Mouse (Mus musculus) forebrain, embryonic 10.5 days (tissue): ENCODE measurements around the gene Hs3st3b1. TPM values are rescaled to one million over a fixed set of nuclear protein-coding genes. Genes with fewer than 3 reads are reported as not detected.

Source experiments
- DNase-seq: peaks from one replicate; pipeline ENCODE4 v3.0.0-alpha.2; 2017; ENCODE audit warnings: low spot score; ENCODE audit errors: extremely low spot score
- H3K27ac ChIP-seq: fragments of 300-500 bp; sonication (generic); 2 replicates; pipeline ENCODE4 v1.5.1; 2016; ENCODE audit warnings: mild to moderate bottlenecking
- H3K27me3 ChIP-seq: fragments of 300-500 bp; sonication (generic); 2 replicates; pipeline ENCODE4 v1.6.1; 2016; ENCODE audit warnings: mild to moderate bottlenecking; ENCODE audit not compliant: poor library complexity, severe bottlenecking
- H3K36me3 ChIP-seq: fragments of 300-500 bp; sonication (generic); replicated peaks from 2 replicates; pipeline ENCODE4 v1.6.1; 2016; ENCODE audit warnings: mild to moderate bottlenecking, moderate library complexity
- H3K4me1 ChIP-seq: fragments of 300-500 bp; sonication (generic); 2 replicates; pipeline ENCODE4 v1.6.1; 2016
- H3K4me3 ChIP-seq: fragments of 300-500 bp; sonication (generic); 2 replicates; pipeline ENCODE4 v1.5.1; 2016; ENCODE audit warnings: mild to moderate bottlenecking, moderate library complexity
- H3K9me3 ChIP-seq: fragments of 300-500 bp; sonication (generic); 2 replicates; pipeline ENCODE4 v1.6.1; 2016; ENCODE audit warnings: mild to moderate bottlenecking, moderate library complexity
- WGBS: fragments of 180-500 bp; shearing (Covaris S2); methylation state at CpG from one replicate; pipeline ENCODE4 v1.1.7; 2016; 5-methylcytosine and 5-hydroxymethylcytosine counted together
- polyA plus RNA-seq: library from polyadenylated mRNA; unstranded; fragments of >200 nt; fragmentation: Nextera tagmentation; extraction: Ambion mirVana; gene quantifications from 2 replicates; pipeline ENCODE4 v1.2.1, GENCODE M21; 2016

The Hs3st3b1 gene
- polyA plus RNA-seq, 1 experiment from 2014 or later = 4.8 TPM

GRCm38 (mm10) chr11:63920531-63920930 lies 1.6 kb downstream of the Hs3st3b1 start:
- peaks cover 100% of the 10 kb centered on the region for H3K27me3 ChIP-seq
- WGBS = 0% methylated on average over 33 of the region's 33 CpGs
- no peaks in the 10 kb centered on the region for H3K9me3 ChIP-seq
- peak overlapping the region; percentile 69 for H3K4me3 ChIP-seq
- peaks cover 88% of the 10 kb centered on the region for H3K4me1 ChIP-seq
- H3K27ac ChIP-seq = peak overlapping the region; percentile 81
- peak; percentile 85 for DNase-seq
- no peaks in the 10 kb centered on the region for H3K36me3 ChIP-seq

DNA sequence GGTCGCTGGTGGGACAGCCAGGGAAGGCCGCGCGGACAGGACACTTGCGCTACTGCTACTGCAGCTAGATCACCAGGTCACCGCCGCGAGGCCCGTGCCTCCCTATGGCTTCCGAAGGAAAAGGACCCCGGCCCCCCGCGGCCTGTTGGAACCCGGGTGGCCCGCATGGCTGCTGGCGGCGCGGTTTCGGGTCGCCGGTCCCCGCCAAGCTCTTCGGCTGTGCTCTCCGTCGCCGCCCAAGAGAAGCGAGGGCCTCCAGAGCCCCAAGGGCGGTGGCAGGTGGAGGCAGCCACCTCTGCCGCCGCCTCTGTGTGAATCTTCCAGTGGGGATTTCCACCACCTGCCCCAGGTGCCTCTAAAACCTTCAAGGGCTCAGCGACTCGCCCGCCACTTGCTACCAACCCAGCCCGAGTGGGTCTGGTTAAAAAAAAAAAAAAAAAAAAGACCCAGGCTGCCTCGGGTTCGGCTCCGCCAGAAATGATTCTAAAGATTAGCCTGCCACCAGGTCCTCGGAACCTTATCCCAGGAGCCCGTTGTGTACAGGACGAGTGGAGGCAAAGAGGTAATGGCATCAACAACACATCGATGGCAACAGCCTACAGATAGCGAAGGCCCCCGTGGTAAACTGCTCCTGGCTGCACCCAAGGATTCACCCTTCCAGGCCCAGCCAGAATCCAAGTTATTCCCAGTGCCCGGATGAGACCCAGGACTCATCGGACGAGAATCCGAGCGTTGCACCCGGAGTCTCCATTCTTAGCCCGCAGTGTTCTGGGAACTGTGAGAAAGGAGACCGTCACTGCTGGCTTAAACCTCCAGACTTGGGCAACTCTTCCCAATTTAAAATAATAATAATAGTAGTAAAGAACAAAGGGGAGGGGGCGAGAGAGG lies 2.6 kb downstream of the Hs3st3b1 start:
- under 1% methylated on average over 52 of the region's 52 CpGs for WGBS
- peaks cover 100% of the 10 kb centered on the region for H3K27me3 ChIP-seq
- peaks cover 82% of the 10 kb centered on the region for H3K4me1 ChIP-seq
- H3K9me3 ChIP-seq = no peaks in the 10 kb centered on the region
- H3K4me3 ChIP-seq = peak overlapping the region; percentile 69
- peak; percentile 47 for DNase-seq
- H3K36me3 ChIP-seq = no peaks in the 10 kb centered on the region
- H3K27ac ChIP-seq = peak overlapping the region; percentile 81

GRCm38 (mm10) chr11:63918321-63919105 lies 3.6 kb downstream of the Hs3st3b1 start:
- DNase-seq = peak; percentile 43
- H3K27ac ChIP-seq = peak overlapping the region; percentile 81; the same call in 1 of the 2 replicates
- WGBS = 4% methylated on average over 17 of the region's 17 CpGs
- H3K4me1 ChIP-seq = peaks cover 81% of the 10 kb centered on the region
- no peaks in the 10 kb centered on the region for H3K9me3 ChIP-seq
- no peaks in the 10 kb centered on the region for H3K36me3 ChIP-seq
- peak overlapping the region; percentile 69 for H3K4me3 ChIP-seq
- H3K27me3 ChIP-seq = peaks cover 99% of the 10 kb centered on the region

GRCm38 (mm10) chr11:63917561-63917960 lies 4.5 kb downstream of the Hs3st3b1 start:
- H3K4me1 ChIP-seq = peaks cover 72% of the 10 kb centered on the region
- H3K27ac ChIP-seq = no peak overlapping the region
- DNase-seq = no peak
- H3K4me3 ChIP-seq = no peak overlapping the region
- 28% methylated on average over 6 of the region's 6 CpGs for WGBS
- no peaks in the 10 kb centered on the region for H3K9me3 ChIP-seq
- no peaks in the 10 kb centered on the region for H3K36me3 ChIP-seq
- H3K27me3 ChIP-seq = peaks cover 99% of the 10 kb centered on the region

DNA sequence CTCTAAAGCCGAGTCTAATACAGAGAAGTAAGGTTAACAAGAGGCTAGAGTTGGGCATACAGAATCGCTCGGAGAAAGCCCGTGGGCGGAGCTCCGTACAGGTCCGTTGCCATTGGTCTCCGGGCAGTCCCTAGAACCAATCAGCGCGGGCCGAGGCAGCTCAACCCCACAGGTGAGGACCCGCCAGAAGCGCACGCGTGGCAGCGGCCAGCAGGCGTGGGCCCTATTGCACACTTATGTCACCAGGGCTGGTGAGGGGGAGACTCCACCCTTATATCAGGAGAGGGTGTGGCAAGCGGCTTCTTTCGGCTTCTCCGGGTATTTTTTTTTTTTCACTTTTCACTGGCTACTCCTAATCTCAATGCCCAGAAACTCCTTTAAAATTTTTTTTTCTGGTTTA lies 7.7 kb downstream of the Hs3st3b1 start:
- H3K27me3 ChIP-seq = peaks cover 99% of the 10 kb centered on the region
- peak; percentile 72 for DNase-seq
- H3K36me3 ChIP-seq = no peaks in the 10 kb centered on the region
- no peak overlapping the region for H3K27ac ChIP-seq
- WGBS = 3% methylated on average over 20 of the region's 20 CpGs
- H3K4me1 ChIP-seq = peaks cover 58% of the 10 kb centered on the region
- H3K4me3 ChIP-seq = peak overlapping the region; percentile 48
- H3K9me3 ChIP-seq = no peaks in the 10 kb centered on the region

DNA sequence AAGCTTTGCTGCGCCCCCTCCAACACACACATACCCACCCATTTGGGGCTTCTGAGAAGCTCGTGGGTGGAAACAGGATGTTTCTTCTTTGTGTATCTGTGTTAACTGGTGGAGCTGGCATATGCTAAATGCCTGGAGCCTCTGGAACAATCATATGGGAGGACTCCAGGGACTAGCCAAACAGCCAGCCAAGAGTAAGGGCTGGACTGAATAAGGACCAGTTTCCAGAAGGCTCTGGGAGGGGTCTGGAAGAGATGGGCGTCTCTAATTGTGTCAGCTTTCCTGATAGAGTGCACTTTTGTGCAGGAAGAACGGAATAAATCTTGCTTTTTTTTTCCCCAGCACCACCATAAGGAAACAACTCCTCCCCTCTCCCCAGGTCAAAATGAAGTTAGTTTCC lies 8.2 kb downstream of the Hs3st3b1 start:
- peaks cover 96% of the 10 kb centered on the region for H3K27me3 ChIP-seq
- 29% methylated on average over 4 of the region's 4 CpGs for WGBS
- no peaks in the 10 kb centered on the region for H3K36me3 ChIP-seq
- H3K27ac ChIP-seq = no peak overlapping the region
- H3K4me3 ChIP-seq = peak overlapping the region; percentile 48
- no peaks in the 10 kb centered on the region for H3K9me3 ChIP-seq
- no peak for DNase-seq
- peaks cover 53% of the 10 kb centered on the region for H3K4me1 ChIP-seq

GRCm38 (mm10) chr11:63911001-63911400 lies 11.1 kb downstream of the Hs3st3b1 start:
- DNase-seq = no peak
- H3K27me3 ChIP-seq = peaks cover 95% of the 10 kb centered on the region
- H3K4me3 ChIP-seq = no peak overlapping the region
- peaks cover 45% of the 10 kb centered on the region for H3K4me1 ChIP-seq
- H3K9me3 ChIP-seq = no peaks in the 10 kb centered on the region
- 61% methylated on average over 5 of the region's 5 CpGs for WGBS
- no peak overlapping the region for H3K27ac ChIP-seq
- H3K36me3 ChIP-seq = no peaks in the 10 kb centered on the region

DNA sequence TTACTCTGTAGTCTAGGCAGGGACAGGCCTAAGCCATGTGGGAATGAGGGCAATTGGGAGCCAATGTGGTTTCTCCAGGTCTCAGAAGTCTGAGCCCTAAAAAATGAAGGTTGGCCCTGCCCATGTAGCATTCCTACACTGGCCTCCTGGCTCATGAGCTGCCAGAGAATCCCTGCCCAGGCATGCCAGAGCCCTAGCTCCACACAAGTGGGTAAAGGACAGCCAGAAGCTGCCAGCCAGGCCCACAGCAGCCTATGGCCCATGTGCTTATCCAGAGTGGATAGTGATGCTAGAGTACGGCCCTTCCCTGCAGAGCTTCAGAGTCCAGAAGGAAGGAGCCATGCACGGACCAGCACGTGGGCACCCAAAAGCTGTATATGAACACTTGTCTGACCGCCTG lies 12.1 kb downstream of the Hs3st3b1 start:
- Histone ChIP-seq H3K4me1 (peaks cover 55% of the 10 kb centered on the region), H3K27ac (no peak overlapping the region), H3K27me3 (peaks cover 95% of the 10 kb centered on the region), H3K4me3 (no peak overlapping the region), H3K36me3 (no peaks in the 10 kb centered on the region), H3K9me3 (no peaks in the 10 kb centered on the region)
- DNase-seq = no peak
- WGBS = 94% methylated on average over 4 of the region's 4 CpGs

- H3K4me1 ChIP-seq = peaks cover 56% of the 10 kb centered on the region
- no peak for DNase-seq
- no peak overlapping the region for H3K27ac ChIP-seq
- WGBS = 84% methylated on average over 4 of the region's 4 CpGs
- no peaks in the 10 kb centered on the region for H3K36me3 ChIP-seq
- no peaks in the 10 kb centered on the region for H3K9me3 ChIP-seq
- H3K27me3 ChIP-seq = peaks cover 96% of the 10 kb centered on the region
- no peak overlapping the region for H3K4me3 ChIP-seq
Observed at GRCm38 (mm10) chr11:63908500-63908899, 13.6 kb downstream of the Hs3st3b1 start.

DNA sequence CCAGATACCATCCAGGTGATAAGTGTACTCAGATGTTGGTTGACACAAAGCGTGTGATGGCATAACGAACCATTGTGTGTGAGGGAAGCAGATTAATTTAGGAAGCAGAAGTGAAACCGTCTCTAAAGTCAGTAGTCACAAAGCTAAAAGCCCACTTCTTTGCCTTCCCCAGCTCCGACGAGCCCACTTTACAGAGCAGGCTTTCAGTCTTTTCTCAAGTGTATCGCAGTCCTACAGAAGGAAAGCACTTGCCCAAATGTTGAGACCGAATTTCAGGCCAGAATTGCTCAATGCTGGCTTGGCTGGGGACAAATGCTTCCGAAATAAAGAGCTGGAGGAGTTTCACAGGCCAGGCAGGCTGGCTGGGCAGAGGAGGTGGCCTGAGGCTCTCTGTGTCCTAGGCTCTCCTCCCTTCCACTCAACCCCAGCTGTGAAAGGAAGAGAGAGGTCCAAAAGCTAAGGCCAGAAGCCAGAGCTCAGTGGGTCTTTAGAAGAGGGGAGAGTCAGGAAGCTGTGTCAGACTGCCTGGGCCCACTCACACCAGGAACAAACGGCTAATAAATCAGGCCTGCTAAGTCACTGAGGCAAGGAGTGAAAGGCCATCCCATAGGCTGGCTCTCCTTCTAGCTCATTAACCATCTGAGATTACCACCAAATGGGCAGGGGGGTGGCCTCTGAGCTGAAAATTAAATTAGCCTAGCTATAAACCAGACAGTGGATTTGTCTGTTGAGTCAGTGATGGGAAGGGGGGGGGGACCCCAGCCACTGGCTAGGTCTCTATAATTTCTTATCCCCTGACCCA lies 15.3 kb downstream of the Hs3st3b1 start:
- no peak overlapping the region for H3K4me3 ChIP-seq
- H3K27ac ChIP-seq = no peak overlapping the region
- peaks cover 96% of the 10 kb centered on the region for H3K27me3 ChIP-seq
- H3K4me1 ChIP-seq = peaks cover 50% of the 10 kb centered on the region
- H3K9me3 ChIP-seq = no peaks in the 10 kb centered on the region
- no peaks in the 10 kb centered on the region for H3K36me3 ChIP-seq
- no peak for DNase-seq
- 70% methylated on average over 9 of the region's 9 CpGs for WGBS

DNA sequence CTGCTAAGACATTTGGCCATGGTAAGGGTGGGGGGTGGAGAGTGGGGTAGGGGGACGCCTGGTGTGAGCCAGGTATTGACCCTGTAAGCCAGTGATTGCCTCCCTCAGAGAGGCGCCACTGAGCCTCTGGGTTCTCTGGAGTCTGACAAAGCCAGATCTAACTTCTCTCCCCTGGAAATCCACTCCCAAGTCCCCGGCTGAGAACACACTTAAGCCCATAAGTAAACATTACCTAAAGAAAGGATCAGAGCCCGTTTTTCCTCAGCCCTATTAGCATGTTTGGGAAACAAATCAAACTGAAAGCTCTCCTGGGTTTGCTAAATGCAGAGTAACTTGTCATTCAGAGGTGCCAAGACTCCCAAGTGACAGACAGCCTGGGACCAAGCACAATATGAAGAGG lies 17.3 kb downstream of the Hs3st3b1 start:
- WGBS = 26% methylated on average over 4 of the region's 4 CpGs
- H3K9me3 ChIP-seq = no peaks in the 10 kb centered on the region
- no peak for DNase-seq
- H3K4me1 ChIP-seq = peaks cover 58% of the 10 kb centered on the region
- no peak overlapping the region for H3K27ac ChIP-seq
- H3K4me3 ChIP-seq = no peak overlapping the region
- H3K27me3 ChIP-seq = peaks cover 96% of the 10 kb centered on the region
- H3K36me3 ChIP-seq = no peaks in the 10 kb centered on the region

- H3K4me1 ChIP-seq = peaks cover 60% of the 10 kb centered on the region
- no peaks in the 10 kb centered on the region for H3K36me3 ChIP-seq
- DNase-seq = peak; percentile 76
- WGBS = 9% methylated on average over 9 of the region's 9 CpGs
- peaks cover 89% of the 10 kb centered on the region for H3K27me3 ChIP-seq
- no peaks in the 10 kb centered on the region for H3K9me3 ChIP-seq
- H3K4me3 ChIP-seq = peak overlapping the region; percentile 14
- H3K27ac ChIP-seq = peak overlapping the region; percentile 83
Observed at GRCm38 (mm10) chr11:63898509-63899168, 23.5 kb downstream of the Hs3st3b1 start.
